Mouse (Mus musculus) kidney, postnatal 10 days (tissue): ENCODE measurements around the gene Glis1.

Experiments
- DNase-seq: peaks from one replicate; pipeline ENCODE4 v3.0.0; 2021; ENCODE audit warnings: mixed read lengths

Glis1 gene

DNA sequence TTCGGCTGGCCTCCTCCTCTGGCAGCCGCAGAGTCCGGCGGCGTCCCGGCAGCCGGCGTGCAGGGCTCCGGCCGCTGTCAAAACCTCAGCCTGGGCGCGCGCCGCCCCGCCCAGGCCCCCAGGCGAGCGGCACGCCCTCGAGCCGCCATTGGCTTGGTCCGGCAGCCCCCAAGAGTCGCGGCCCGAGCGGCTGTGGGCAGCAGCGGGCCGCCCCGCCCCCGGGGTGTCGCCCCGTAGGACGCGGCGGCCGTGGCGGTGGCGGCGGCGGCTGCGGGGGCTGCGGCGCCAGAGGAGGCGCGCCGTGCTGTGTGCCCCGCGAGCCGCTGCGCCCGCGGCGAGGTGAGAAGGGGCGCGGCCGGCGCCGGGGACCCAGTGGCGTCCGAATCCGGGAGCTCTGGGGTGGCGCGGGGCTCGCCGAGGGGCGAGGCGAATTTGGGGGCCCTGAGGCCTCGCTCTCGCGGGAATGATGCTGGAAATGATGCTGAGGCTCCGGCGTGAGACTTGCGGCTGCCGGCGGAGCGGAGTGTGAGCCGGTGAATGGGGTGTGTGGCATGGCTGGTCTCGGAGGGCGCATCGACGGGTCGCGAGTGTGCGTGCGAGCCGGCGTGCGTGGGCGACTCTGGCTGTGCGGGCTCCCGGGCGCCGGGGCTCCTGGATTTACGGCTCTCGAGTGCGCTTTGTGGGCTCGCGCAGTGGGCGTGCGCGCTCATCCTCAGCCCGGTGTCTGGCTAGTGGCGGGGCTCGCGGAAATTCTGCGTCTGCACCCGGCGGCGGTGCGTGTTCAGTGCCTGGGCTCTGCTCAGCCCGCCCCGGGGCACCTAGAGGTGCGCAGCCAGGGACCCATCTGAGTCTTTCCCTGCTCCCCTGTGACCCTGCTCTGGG is at the start of gene Glis1:
Glis1 (plus strand) TSS at position 236 of the 882 bp plus-strand sequence.
- peak; percentile 89 for DNase-seq

DNA sequence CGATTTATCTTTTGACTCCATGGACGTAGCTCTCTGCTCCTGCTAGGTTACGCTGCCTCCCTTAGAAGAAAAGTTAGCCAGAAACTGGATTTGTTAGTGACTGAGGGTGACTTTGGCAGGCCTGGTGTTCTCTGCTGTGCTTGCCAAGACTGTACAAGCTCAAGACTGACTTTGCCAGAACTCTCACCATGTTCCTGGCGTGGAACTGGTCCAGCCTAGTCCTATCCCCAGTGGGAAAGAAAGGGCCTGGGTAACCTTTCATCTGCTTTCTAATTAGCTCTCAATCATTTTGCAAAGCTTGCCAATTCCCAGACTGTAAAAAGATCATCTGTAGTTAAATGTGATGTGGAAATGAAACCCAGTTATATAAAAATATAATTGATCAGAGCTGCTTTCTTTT is 47.4 kb upstream of the Glis1 start:
- no peak for DNase-seq

- DNase-seq, result no peak
These were observed 46.9 kb upstream of the Glis1 start for GRCm38 (mm10) chr4:107387465-107387864.

DNA sequence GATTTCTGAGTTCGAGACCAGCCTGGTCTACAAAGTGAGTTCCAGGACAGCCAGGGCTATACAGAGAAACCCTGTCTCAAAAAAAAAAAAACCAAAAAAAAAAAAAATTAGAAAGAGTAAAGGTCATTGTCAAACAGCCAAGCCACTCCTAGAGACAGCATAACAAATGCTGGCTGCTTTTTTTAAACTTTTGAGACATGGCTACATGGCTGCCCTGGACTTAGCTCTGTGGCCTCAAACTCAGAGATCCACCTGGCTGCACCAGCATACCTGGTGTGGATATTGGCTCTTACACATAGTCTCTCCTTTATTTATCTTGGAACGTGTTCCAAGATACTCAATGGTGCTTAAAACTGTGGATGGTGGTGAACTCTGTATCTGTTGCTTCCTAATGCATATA is 46.1 kb upstream of the Glis1 start:
- no peak for DNase-seq

- no peak for DNase-seq
These were observed 45.0 kb upstream of the Glis1 start for GRCm38 (mm10) chr4:107389345-107389744.

DNA sequence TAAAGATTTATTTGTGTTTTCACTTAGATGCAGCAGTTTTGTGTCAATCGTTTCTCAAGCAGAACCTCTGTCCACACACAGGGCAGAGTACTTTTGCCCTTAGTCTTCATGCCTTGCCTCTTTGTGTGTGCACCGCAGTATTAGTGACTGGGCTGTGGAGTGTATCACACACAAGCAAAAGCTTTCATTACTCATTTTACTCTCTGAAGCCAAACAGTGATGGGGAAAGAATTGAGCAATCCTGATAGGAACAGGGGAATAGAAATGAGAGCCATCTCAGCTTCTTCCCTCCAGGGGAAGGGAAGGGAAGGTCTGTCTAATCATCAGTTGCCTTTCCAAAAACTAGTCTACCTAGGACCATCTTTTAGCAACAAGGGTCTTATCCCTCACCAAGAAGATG is 40.6 kb upstream of the Glis1 start:
- DNase-seq, result no peak

DNA sequence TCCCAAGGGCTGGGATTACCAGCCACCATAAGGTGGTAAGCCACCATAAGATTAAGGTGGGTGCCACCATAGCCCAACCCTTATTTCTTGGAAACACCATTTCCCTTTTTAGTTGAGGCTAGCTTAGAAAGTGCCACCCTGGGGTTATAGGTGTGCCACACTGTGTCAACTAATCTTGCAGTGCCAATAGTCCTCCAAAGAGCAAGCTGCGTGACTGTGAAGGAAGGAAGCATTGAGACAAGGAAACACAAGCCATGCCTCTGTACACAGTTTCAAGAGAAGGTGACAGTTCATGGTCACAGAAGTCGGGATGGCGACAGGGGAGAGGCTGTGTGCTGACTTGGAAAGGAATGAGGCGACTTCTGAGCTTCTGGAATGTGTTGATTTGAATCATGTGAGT is 14.2 kb upstream of the Glis1 start:
- DNase-seq, result no peak

DNA sequence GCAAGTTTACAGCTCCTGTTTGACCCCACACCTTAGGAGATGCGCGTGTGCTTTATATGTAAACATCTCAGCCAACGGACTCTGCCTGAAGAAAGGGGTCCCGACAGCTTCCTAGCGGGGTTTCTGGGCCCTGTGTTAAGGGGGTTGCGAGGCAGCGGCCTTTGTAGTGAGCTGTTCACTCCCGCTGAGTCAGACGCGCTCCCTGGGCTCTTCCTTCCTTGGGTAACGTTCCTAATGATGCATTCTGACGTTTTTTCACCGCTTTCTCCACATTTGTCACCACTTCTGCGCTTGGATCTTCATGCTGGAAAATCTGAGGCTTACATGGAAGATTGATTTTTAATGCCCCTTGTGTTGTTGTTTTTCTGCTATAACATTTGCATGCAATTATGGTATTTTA is 12.7 kb upstream of the Glis1 start:
- no peak for DNase-seq

DNA sequence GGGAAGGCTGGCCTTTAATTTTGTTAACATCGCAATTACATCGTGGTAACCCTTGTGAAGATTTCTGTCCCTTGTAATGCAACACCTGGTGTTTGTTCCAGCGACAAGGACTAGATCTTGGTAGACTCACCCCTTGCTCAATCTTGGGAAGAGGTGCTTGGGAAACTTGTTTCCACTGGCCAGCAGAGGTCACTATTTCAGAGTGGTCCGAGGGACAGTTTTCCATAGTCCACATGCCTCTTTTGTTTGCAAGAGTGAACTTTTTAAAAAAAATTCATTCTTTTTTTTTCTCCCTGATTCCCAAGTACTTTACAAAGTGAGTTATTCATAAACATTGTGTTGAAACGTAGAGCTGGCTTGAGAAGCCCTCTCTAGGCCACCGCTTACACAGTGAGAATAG is 12.2 kb upstream of the Glis1 start:
- DNase-seq, result peak; percentile 73

- DNase-seq, result no peak
These were observed 8.8 kb upstream of the Glis1 start for GRCm38 (mm10) chr4:107425616-107426015.

DNA sequence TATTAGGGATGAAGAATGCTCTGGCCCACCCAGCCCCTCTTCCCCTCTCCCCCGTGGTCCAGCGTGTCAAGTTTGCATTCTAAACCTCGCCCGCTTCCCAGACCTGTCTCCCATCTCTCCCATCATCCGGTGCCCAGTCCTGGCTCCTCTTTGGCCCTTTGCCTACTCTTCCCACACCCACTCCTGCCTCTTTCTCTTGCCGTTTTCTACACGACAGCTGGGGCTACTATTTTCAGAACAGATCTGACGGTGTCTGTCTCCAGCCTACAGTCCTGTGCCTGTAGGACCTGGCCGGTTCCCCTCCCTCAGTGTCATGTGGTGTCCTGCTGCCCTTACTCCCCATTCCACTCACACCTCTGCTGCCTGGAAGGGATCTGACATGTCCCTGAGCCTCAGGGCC is 7.8 kb upstream of the Glis1 start:
- peak; percentile 5 for DNase-seq

DNA sequence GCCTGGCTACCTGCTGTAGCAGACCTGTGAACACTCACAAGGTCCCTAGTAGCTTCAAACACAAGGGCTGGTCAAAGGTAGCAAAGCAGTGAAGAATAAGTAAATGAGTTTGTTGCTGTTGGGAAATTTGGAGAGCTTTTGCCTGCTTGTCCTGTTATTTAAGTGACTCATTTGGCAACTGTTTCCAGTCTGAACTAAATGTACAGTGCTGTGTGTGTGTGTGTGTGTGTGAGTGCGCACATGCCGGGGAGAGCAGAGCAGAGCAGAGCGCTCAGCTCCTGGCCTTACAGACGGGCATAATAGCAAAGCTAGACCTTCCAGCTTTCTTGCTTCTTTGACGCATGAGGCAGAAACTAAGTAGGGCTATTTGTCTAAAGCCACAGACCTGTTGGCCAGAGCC is 1.7 kb upstream of the Glis1 start:
- peak; percentile 51 for DNase-seq

DNA sequence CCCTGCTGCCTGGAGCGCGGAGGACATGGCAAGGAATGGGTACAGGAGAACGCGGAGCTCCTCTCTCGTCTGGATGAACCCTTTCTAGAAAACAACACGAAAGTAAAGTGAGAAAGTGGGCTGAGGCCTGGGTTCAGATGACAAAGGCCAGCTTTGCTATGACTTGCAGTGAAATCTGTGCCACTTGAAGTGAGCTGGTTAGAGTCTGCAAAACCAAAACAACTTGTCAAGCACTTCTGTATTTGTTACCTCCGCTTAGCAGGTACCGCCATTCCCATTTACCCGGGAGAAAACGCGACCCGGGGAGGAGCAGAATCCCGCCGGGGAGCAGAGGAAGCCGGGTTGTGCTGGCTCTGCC is 414 bp upstream of the Glis1 start:
- DNase-seq, result no peak

DNA sequence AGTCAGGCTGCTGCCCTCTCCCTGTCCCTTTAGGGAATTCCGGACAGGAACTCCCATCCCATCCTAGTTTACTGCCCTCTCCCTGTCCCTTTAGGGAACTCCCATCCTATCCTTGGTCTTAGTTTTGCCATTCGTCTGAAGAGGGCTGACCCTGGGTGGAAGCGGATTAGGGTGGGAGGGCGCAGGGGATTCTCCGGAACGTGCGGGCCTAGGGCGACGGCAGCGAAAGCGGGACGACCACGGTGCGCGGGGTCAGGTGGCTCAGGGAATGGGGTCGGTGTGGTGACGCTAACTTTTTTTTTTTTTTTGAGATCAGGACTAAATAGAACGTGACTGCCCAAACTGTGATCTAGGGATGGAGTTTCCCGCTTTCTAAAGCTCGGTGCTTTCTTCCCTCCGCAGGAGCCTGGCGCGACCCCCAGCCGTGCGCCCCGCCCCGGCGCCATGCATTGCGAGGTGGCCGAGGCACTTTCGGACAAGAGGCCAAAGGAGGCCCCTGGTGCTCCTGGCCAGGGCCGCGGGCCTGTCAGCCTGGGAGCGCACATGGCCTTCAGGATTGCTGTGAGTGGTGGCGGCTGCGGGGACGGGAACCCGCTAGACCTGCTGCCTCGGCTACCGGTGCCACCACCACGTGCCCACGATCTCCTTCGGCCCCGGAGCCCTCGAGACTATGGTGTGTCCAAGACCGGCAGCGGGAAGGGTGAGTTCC is 1.0 kb downstream of the Glis1 start:
- peak; percentile 38 for DNase-seq

DNA sequence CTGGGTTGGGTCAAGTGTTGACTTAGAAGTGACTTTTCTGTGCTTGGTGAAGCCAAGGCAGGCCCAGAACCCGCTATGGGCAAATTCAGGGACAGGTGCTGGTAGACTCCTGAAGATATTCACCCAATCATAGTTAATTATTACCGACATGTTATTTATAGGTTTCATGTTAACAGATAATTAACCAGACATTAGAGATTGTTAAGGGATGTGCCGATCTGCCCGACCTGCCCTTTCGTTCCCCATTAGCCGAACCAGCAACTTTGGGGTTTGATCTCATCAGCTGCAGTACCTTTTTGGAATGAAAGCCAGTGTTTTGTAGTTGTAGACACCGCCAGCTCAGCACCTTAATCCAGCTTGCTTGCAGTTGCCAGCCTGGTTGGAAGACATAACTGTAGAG is 2.1 kb downstream of the Glis1 start:
- peak; percentile 43 for DNase-seq

GRCm38 (mm10) chr4:107438741-107439140 is 4.3 kb downstream of the Glis1 start:
- no peak for DNase-seq

DNA sequence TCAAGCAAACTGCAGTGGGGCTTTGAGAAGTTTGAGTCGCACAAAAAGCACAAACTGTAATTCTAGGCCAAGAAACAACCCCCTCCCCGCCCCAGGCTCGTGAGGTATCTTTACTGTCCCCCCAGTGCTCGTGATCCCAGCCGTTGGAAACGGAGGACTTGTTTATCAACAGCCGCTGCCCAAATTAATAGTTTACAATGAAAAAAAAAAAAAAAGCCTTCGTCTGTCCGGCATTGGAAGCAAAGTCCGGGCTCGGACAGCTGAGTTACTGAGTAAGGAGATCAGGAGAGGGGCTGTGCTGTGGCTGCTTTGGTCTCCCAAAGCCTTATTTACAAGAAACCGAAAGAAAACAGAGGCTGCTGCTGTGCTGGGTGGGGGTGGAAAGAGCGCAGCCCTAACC is 5.9 kb downstream of the Glis1 start:
- peak; percentile 59 for DNase-seq

DNA sequence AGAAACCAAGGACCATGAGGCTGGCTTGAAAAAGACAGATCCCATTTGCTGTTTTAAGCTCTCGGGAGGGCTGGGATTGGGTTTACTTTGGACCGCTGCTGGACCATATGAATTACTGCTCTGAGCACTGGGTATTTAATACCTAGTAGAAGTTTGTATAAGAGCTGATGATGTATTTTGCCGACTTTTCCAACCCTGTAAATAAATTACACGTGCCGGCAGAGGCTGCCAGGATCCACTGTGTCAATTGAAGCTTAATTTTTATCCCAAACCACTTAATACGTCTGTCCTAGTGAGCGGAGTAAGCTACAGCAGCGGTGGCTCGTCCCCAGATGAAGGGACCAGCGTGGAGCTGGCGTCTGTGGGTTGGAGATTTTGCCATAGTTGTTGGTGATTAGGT is 7.9 kb downstream of the Glis1 start:
- DNase-seq, result peak; percentile 44

DNA sequence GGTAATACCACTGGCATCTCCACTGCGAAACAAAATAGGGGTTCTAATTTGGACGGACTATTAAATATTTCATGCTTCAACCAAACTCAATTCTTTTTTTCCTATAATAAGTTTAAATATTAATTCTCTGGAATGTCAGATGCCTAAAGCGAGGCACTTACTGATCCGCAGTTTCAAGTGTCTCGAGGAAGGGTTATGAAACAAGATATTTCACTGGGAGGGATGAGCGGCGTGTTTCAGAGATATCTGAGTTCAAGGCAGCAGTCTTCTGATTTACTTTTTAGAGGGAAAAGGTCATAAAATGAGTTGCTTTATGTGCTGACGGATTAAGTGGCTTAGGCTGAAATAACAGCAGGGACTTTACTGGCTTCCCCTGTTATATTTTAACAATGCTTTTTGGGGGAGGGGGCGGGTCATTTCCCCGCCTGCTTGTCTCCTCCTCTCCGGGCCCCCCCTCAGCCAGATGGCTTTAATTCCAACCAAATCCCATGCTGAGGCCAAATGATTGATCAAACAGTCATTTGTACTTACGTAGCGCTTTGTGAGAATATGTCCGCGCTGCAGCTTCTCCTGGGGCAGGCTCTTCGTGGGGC is 8.6 kb downstream of the Glis1 start:
- no peak for DNase-seq

- no peak for DNase-seq
These were observed 9.2 kb downstream of the Glis1 start for GRCm38 (mm10) chr4:107443621-107444020.

- peak; percentile 59 for DNase-seq
These were observed 14.1 kb downstream of the Glis1 start for GRCm38 (mm10) chr4:107448481-107448880.

DNA sequence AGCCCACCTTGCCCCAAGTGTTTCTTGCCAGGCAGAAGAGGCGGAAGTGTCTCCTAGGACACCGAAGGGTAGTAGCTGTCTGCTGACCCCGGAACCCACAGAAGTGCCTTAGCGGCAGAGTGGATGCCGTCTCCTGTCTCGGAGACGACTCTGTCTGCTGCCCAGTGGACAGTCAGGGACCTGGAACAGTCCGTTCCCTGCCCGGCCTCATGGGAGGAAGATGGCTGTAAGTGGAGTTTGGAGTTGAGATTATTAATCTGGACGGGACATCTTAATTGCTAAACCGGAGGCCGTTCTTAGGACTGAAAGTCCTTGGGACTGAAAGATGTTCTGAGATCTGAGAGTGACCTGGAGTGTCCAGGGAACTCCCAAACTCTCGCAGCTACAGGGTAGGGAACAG is 15.1 kb downstream of the Glis1 start:
- DNase-seq, result no peak

GRCm38 (mm10) chr4:107452266-107453015 is 18.1 kb downstream of the Glis1 start:
- peak; percentile 27 for DNase-seq
